Mouse (Mus musculus) heart, embryonic 12.5 days (tissue): Measurements from ENCODE around the gene Stab1. TPM values are rescaled to one million over a fixed set of nuclear protein-coding genes. Genes with fewer than 3 reads are reported as not detected.
A peak's percentile ranks its signal among the peaks of the same experiment; 100 is the strongest.

Source experiments
- ATAC-seq: fragments of 200-750 bp; cut with Nextera tagmentation; 2 replicates; pipeline ENCODE4 v1.8.0; 2017; ENCODE audit warnings: moderate TSS enrichment, moderate library complexity; ENCODE audit not compliant: insufficient number of reproducible peaks, low FRiP score
- H3K27ac ChIP-seq: fragments of 300-500 bp; sonication (generic); 2 replicates; pipeline ENCODE4 v1.5.1; 2016; ENCODE audit warnings: mild to moderate bottlenecking, moderate library complexity; ENCODE audit not compliant: poor library complexity, severe bottlenecking
- H3K27me3 ChIP-seq: fragments of 300-500 bp; sonication (generic); replicated peaks from 2 replicates; pipeline ENCODE4 v1.6.1; 2016; ENCODE audit warnings: mild to moderate bottlenecking, moderate library complexity
- H3K36me3 ChIP-seq: fragments of 300-500 bp; sonication (generic); 2 replicates; pipeline ENCODE4 v1.6.1; 2016; ENCODE audit warnings: mild to moderate bottlenecking, moderate library complexity
- H3K4me1 ChIP-seq: fragments of 300-500 bp; sonication (generic); replicated peaks from 2 replicates; pipeline ENCODE4 v1.6.1; 2016; ENCODE audit warnings: mild to moderate bottlenecking
- H3K4me2 ChIP-seq: fragments of 300-500 bp; sonication (generic); 2 replicates; pipeline ENCODE4 v1.6.1; 2016; ENCODE audit warnings: mild to moderate bottlenecking, moderate library complexity
- H3K4me3 ChIP-seq: fragments of 300-500 bp; sonication (generic); 2 replicates; pipeline ENCODE4 v1.5.1; 2016; ENCODE audit warnings: mild to moderate bottlenecking
- H3K9ac ChIP-seq: fragments of 300-500 bp; sonication (generic); 2 replicates; pipeline ENCODE4 v1.6.1; 2016; ENCODE audit warnings: mild to moderate bottlenecking, moderate library complexity
- H3K9me3 ChIP-seq: fragments of 300-500 bp; sonication (generic); replicated peaks from 2 replicates; pipeline ENCODE4 v1.6.1; 2016; ENCODE audit warnings: mild to moderate bottlenecking, moderate library complexity
- WGBS: fragments of 180-500 bp; shearing (Covaris S2); methylation state at CpG from one replicate; pipeline ENCODE4 v1.1.7; 2016; 5-methylcytosine and 5-hydroxymethylcytosine counted together
- polyA plus RNA-seq: library from polyadenylated mRNA; unstranded; fragments of >200 nt; fragmentation: Nextera tagmentation; extraction: Ambion mirVana; gene quantifications from 2 replicates; pipeline ENCODE4 v1.2.1, GENCODE M21; 2016

The Stab1 gene
- polyA plus RNA-seq, 1 experiment from 2014 or later = 48.3 TPM

- H3K9me3 ChIP-seq = no peaks in the 10 kb centered on the region; the same call in 1 of the 2 replicates
- H3K27ac ChIP-seq = peak overlapping the region; percentile 60
- peaks cover 18% of the 10 kb centered on the region for H3K4me1 ChIP-seq
- no peak overlapping the region for H3K4me3 ChIP-seq
- no peaks in the 10 kb centered on the region for H3K27me3 ChIP-seq
- 93% methylated on average over 30 of the region's 35 CpGs for WGBS
- H3K9ac ChIP-seq = no peak overlapping the region
- H3K36me3 ChIP-seq = peaks cover 93% of the 10 kb centered on the region
- no peak for ATAC-seq
- H3K4me2 ChIP-seq = no peak overlapping the region
Observed at GRCm38 (mm10) chr14:31138219-31138896, 30.1 kb downstream of the Stab1 start.

- Histone ChIP-seq H3K36me3 (peaks cover 87% of the 10 kb centered on the region), H3K27me3 (no peaks in the 10 kb centered on the region), H3K9me3 (no peaks in the 10 kb centered on the region; the same call in 1 of the 2 replicates), H3K9ac (no peak overlapping the region), H3K27ac (peak overlapping the region; percentile 60), H3K4me1 (peaks cover 24% of the 10 kb centered on the region), H3K4me3 (no peak overlapping the region), H3K4me2 (no peak overlapping the region)
- 0 out of 2 replicates have a peak, but pooled peaks have one; percentile 18 for ATAC-seq
- 74% methylated on average over 11 of the region's 11 CpGs for WGBS
Observed at GRCm38 (mm10) chr14:31137791-31138190, 30.6 kb downstream of the Stab1 start.

GRCm38 (mm10) chr14:31137281-31137595 is 31.2 kb downstream of the Stab1 start:
- H3K4me1 ChIP-seq = peaks cover 29% of the 10 kb centered on the region
- WGBS = 70% methylated on average over 10 of the region's 10 CpGs
- no peaks in the 10 kb centered on the region for H3K9me3 ChIP-seq
- peak overlapping the region; percentile 60; the same call in 1 of the 2 replicates for H3K27ac ChIP-seq
- no peak overlapping the region for H3K4me2 ChIP-seq
- no peak for ATAC-seq
- H3K36me3 ChIP-seq = peaks cover 82% of the 10 kb centered on the region
- no peaks in the 10 kb centered on the region for H3K27me3 ChIP-seq
- H3K9ac ChIP-seq = no peak overlapping the region
- no peak overlapping the region for H3K4me3 ChIP-seq

GRCm38 (mm10) chr14:31136411-31137280 is 31.8 kb downstream of the Stab1 start:
- ATAC-seq = no peak
- Histone ChIP-seq H3K4me2 (no peak overlapping the region), H3K4me3 (no peak overlapping the region), H3K4me1 (peaks cover 35% of the 10 kb centered on the region), H3K9ac (no peak overlapping the region), H3K9me3 (no peaks in the 10 kb centered on the region), H3K27ac (no peak overlapping the region), H3K36me3 (peaks cover 76% of the 10 kb centered on the region), H3K27me3 (no peaks in the 10 kb centered on the region)
- 78% methylated on average over 26 of the region's 26 CpGs for WGBS

GRCm38 (mm10) chr14:31135495-31136410 is 32.7 kb downstream of the Stab1 start:
- Histone ChIP-seq H3K9me3 (no peaks in the 10 kb centered on the region), H3K36me3 (peaks cover 67% of the 10 kb centered on the region), H3K27ac (no peak overlapping the region), H3K9ac (no peak overlapping the region), H3K4me3 (no peak overlapping the region), H3K4me1 (peaks cover 35% of the 10 kb centered on the region), H3K4me2 (no peak overlapping the region), H3K27me3 (no peaks in the 10 kb centered on the region)
- ATAC-seq = no peak
- 94% methylated on average over 34 of the region's 34 CpGs for WGBS

- H3K9me3 ChIP-seq = no peaks in the 10 kb centered on the region
- H3K27me3 ChIP-seq = no peaks in the 10 kb centered on the region
- H3K4me1 ChIP-seq = peaks cover 45% of the 10 kb centered on the region
- H3K9ac ChIP-seq = no peak overlapping the region
- no peak overlapping the region for H3K4me2 ChIP-seq
- H3K27ac ChIP-seq = no peak overlapping the region
- H3K36me3 ChIP-seq = peaks cover 52% of the 10 kb centered on the region
- ATAC-seq = no peak
- no peak overlapping the region for H3K4me3 ChIP-seq
- 88% methylated on average over 25 of the region's 25 CpGs for WGBS
Observed at GRCm38 (mm10) chr14:31134015-31135000, 34.1 kb downstream of the Stab1 start.

GRCm38 (mm10) chr14:31133023-31133665 is 35.3 kb downstream of the Stab1 start:
- ATAC-seq = no peak
- Histone ChIP-seq H3K9ac (peak overlapping the region; percentile 93), H3K4me2 (peak overlapping the region; percentile 84; the same call in 1 of the 2 replicates), H3K27ac (no peak overlapping the region; the same call in 1 of the 2 replicates), H3K27me3 (no peaks in the 10 kb centered on the region), H3K9me3 (no peaks in the 10 kb centered on the region), H3K4me1 (peaks cover 45% of the 10 kb centered on the region), H3K36me3 (peaks cover 41% of the 10 kb centered on the region), H3K4me3 (peak overlapping the region; percentile 90; the same call in 1 of the 2 replicates)
- 74% methylated on average over 11 of the region's 11 CpGs for WGBS

GRCm38 (mm10) chr14:31132491-31132975 is 35.9 kb downstream of the Stab1 start:
- Histone ChIP-seq H3K4me3 (peak overlapping the region; percentile 90), H3K9ac (peak overlapping the region; percentile 93), H3K4me1 (peaks cover 45% of the 10 kb centered on the region), H3K9me3 (no peaks in the 10 kb centered on the region), H3K27me3 (no peaks in the 10 kb centered on the region), H3K36me3 (peaks cover 34% of the 10 kb centered on the region), H3K27ac (no peak overlapping the region), H3K4me2 (peak overlapping the region; percentile 84)
- ATAC-seq = no peak
- WGBS = 86% methylated on average over 7 of the region's 7 CpGs

- Histone ChIP-seq H3K27me3 (no peaks in the 10 kb centered on the region), H3K9ac (peak overlapping the region; percentile 93), H3K4me3 (peak overlapping the region; percentile 90), H3K4me2 (peak overlapping the region; percentile 84), H3K4me1 (peaks cover 49% of the 10 kb centered on the region), H3K36me3 (peaks cover 29% of the 10 kb centered on the region), H3K9me3 (no peaks in the 10 kb centered on the region), H3K27ac (no peak overlapping the region)
- no peak for ATAC-seq
- 6% methylated on average over 6 of the region's 6 CpGs for WGBS
Observed at GRCm38 (mm10) chr14:31132031-31132430, 36.4 kb downstream of the Stab1 start.
